Mouse (Mus musculus): ENCODE measurements around the gene 1300017J02Rik. TPM values are rescaled to one million over a fixed set of nuclear protein-coding genes. Genes with fewer than 3 reads are reported as not detected.

The 1300017J02Rik gene
- total RNA-seq, 4 experiments from 2014 or later = 0.19 TPM; not detected in 3

DNA sequence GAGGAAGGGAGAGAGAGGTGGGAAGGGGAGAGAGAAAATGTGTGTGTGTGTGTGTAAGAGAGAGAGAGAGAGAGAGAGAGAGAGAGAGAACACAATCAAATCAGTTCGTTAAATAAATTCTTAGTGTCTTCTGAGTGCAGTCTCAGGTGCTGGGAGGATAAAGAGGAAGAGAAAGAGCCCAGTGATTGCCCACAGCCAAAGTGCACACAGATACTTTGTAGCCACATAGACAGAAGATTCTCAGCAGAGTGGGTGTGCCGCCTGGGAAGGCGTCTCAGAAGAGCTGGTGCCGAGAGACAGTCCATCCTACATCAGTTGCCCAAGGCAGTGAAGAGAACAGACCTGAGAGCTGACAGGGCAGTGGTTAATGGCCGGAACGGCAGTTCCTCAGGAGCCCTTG is 90.6 kb downstream of the 1300017J02Rik start:
- DNase-seq (ENCODE audit: low spot score in 2 of 2) = no peak

DNA sequence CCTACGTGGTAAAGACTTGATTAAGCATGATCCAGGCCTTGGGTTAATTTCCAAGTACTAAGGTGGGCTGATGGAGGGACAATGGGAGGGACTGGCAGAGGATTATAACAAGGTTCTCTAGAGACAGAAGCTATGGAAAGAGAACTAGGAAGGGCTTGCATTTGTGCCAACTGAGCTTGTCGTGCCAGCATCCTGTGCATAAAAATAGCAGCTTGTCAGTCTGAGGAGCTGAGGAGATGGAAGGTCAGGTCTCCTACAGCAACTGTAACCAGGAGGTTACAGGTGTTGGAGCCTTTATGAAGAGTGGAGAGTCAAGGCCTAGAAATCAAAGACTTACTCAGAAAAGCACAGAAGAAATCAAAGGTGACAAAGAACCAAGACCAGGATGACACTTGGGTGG is 91.3 kb downstream of the 1300017J02Rik start:
- DNase-seq (ENCODE audit: low spot score in 2 of 2) = no peak

DNA sequence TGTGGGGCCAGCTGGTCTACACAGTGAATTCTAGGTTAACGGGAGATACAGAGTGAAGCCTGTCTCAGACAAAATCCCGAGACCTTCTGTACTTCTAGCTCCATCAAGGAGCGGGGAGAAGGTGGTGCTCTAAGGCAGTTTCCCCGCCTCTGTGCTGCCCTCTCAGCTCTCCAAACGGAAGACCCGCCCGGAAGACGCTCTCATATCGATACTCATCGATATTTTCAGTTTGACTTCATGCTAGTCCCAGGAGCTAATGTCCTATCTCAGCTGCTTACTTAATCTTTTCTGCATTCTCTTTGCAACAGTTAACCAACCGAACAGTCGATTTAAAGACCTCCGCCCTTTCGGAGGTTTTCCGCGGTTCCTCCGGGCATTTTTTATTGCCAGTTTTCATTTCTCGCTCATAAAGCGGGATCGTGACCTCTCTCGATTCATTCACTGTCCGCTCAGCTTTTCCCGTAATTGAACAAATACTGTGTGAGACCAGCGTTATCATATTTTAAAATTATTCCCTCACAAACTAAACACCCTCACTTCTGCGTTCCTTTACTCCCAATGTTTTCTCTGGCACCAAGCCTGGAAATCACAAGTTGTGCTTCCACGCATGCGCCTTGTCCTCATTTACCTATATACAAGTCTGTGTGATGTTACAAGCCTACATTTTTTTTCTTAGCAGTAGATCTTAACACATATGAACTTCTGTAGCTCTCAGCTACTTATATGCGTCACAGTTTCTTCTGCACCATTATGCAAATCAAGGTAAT is 92.0 kb downstream of the 1300017J02Rik start:
- DNase-seq (ENCODE audit: low spot score in 2 of 2) = no peak

GRCm38 (mm10) chr9:103208802-103209423 is 96.0 kb downstream of the 1300017J02Rik start:
- no peak for DNase-seq (ENCODE audit: low spot score in 2 of 2)

DNA sequence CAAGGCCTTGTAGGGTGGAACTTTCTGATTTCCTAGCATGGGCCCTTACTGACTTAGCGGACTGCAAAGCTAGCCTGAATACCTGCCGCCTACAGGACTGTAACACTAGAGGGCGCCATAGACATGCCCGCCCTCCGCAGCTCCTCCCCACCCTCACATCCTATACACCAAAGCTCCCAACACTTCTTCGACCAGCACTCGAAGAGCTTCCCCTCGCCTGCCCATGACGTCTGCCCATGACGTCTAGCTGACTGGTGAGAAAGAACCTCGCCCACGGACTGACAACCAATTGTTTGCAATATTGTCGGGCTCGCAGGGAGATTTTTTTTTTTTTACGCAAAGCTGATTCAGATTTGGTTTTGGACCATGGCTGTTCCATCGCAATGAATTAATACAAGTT is 97.0 kb downstream of the 1300017J02Rik start:
- peak in 1 of 2 experiments; percentile 24 for DNase-seq (ENCODE audit: low spot score in 2 of 2)

DNA sequence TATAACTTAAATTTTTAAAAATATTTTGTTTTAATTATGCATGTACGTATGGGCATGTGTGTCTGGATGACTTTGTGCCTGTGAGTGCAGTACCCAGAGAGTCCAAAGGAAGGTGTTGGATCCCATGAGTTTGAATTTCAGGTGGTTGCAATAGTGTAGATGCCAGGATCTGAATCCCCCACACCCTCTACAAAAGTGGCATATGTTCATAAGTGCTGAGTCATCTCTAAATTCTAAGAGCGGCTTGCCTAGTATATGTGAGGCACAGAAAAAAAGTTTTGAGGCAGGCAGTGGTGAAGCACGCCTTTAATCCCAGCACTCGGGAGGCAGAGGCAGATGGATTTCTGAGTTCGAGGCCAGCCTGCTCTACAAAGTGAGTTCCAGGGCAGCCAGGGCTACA is 99.1 kb downstream of the 1300017J02Rik start:
- DNase-seq (ENCODE audit: low spot score in 2 of 2) = no peak

GRCm38 (mm10) chr9:103201561-103202260 is 103.2 kb downstream of the 1300017J02Rik start, which contains the start of gene Srprb:
Gene Srprb (minus strand): TSS chr9:103202137.
- DNase-seq (ENCODE audit: low spot score in 2 of 2) = peak; percentile 85 to 88

Other genes starting within 250 kb of the 1300017J02Rik start
- 1 to 10 TPM in 2 of 4 experiments, under 1 TPM in 2; 0.73 to 2.0 (median 1.4) TPM for gene Rab6b, start 193.3 kb downstream of the 1300017J02Rik start, total RNA-seq (2022)
- gene Srprb, start 102.9 kb downstream of the 1300017J02Rik start, total RNA-seq (2022) = 10 to 100 TPM; 15.1 to 18.3 (median 16.9) TPM
- gene Gm20425, start 74.8 kb downstream of the 1300017J02Rik start, total RNA-seq (2022) = 1 to 10 TPM; 2.0 to 6.9 (median 3.6) TPM
- 10 to 100 TPM in 3 of 4 experiments, 1 to 10 TPM in 1; 3.2 to 24.7 (median 18.7) TPM for gene Trf, start 74.6 kb downstream of the 1300017J02Rik start, total RNA-seq (2022)
- gene Topbp1, start 133 bp upstream of the 1300017J02Rik start, total RNA-seq (2022) = 1 to 10 TPM; 5.1 to 8.1 (median 6.4) TPM
- gene Cdv3, start 60.8 kb upstream of the 1300017J02Rik start, total RNA-seq (2022) = 100 to 1,000 TPM; 221 to 238 (median 225) TPM
- under 1 TPM in 3 of 4 experiments, not detected in 1; 0.40 to 0.77 (median 0.58) TPM for gene Bfsp2, start 175.3 kb upstream of the 1300017J02Rik start, total RNA-seq (2022)